Mouse (Mus musculus) spleen, adult 12 weeks (tissue): Measurements from ENCODE around the gene Dctpp1.

Experiments used
- DNase-seq: peaks from one replicate; pipeline ENCODE4 v3.0.0; 2022; ENCODE audit warnings: low spot score

Gene Dctpp1

GRCm38 (mm10) chr7:127260309-127261111 lies at the start of gene Dctpp1:
Gene Dctpp1 (minus strand): TSS chr7:127260709.
- DNase-seq, result peak; percentile 96

- DNase-seq, result no peak
These were observed 49.4 kb upstream of the Dctpp1 start for GRCm38 (mm10) chr7:127309951-127310350.

GRCm38 (mm10) chr7:127308887-127309286 lies 48.4 kb upstream of the Dctpp1 start:
- no peak for DNase-seq

GRCm38 (mm10) chr7:127308431-127308830 lies 47.9 kb upstream of the Dctpp1 start:
- no peak for DNase-seq

GRCm38 (mm10) chr7:127297586-127298193 lies 37.2 kb upstream of the Dctpp1 start:
- no peak for DNase-seq

- no peak for DNase-seq
These were observed 36.5 kb upstream of the Dctpp1 start for GRCm38 (mm10) chr7:127296786-127297555.

GRCm38 (mm10) chr7:127296098-127296497 lies 35.6 kb upstream of the Dctpp1 start, which contains the start of gene Itgal:
Gene Itgal (plus strand): TSS chr7:127296260.
- DNase-seq, result no peak

- no peak for DNase-seq
These were observed 29.6 kb upstream of the Dctpp1 start for GRCm38 (mm10) chr7:127290142-127290541.

- no peak for DNase-seq
These were observed 28.8 kb upstream of the Dctpp1 start for GRCm38 (mm10) chr7:127289306-127289705.

GRCm38 (mm10) chr7:127287940-127288339 lies 27.4 kb upstream of the Dctpp1 start:
- DNase-seq, result no peak

GRCm38 (mm10) chr7:127285154-127285553 lies 24.6 kb upstream of the Dctpp1 start:
- peak; percentile 18 for DNase-seq

- no peak for DNase-seq
These were observed 21.7 kb upstream of the Dctpp1 start for GRCm38 (mm10) chr7:127282190-127282589.

GRCm38 (mm10) chr7:127281114-127281513 lies 20.6 kb upstream of the Dctpp1 start:
- DNase-seq, result no peak

GRCm38 (mm10) chr7:127280092-127280491 lies 19.6 kb upstream of the Dctpp1 start:
- DNase-seq, result no peak

- peak; percentile 37 for DNase-seq
These were observed 17.8 kb upstream of the Dctpp1 start for GRCm38 (mm10) chr7:127278311-127278710.

GRCm38 (mm10) chr7:127276519-127276961 lies 16.0 kb upstream of the Dctpp1 start:
- no peak for DNase-seq

GRCm38 (mm10) chr7:127273925-127274789 lies 13.6 kb upstream of the Dctpp1 start, which contains the start of gene Sephs2:
Gene Sephs2 (minus strand): TSS chr7:127274055.
- peak; percentile 91 for DNase-seq

GRCm38 (mm10) chr7:127273118-127273923 lies 12.8 kb upstream of the Dctpp1 start:
- DNase-seq, result no peak

GRCm38 (mm10) chr7:127272566-127272965 lies 12.1 kb upstream of the Dctpp1 start:
- no peak for DNase-seq

GRCm38 (mm10) chr7:127271093-127271492 lies 10.6 kb upstream of the Dctpp1 start:
- DNase-seq, result no peak

- no peak for DNase-seq
These were observed 10.2 kb upstream of the Dctpp1 start for GRCm38 (mm10) chr7:127270666-127271065.
